Mouse (Mus musculus): ENCODE results near the gene Brms1. TPM values are rescaled to one million over a fixed set of nuclear protein-coding genes. Genes with fewer than 3 reads are reported as not detected.

Gene Brms1
- polyA plus RNA-seq, 1 experiment from 2014 or later, result 23.0 TPM

DNA sequence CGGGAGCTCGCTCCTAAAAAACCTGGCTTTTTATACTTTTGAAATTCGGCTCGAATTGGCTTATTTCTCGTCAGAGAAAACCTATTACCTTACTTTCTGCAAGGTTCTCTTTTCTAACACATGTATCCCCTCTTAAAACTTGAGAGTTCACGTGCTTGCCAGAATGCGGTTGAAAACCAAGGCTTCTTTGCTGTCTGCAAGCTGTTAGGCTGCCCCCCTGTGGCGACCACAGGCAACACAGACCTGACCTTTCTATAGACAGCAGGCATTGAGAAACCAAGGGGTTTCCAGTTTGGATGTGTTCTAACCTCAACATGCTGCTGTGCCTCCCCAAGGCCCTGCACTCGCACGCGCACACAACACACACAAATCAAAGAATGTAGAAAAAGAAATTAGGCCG lies 24.4 kb upstream of the Brms1 start:
- ATAC-seq (replicated peaks; ENCODE audit: insufficient number of reproducible peaks, insufficient read depth, low FRiP score, low read depth), result 0 out of 2 replicates have a peak, but pooled peaks have one; percentile 28
- WGBS, result 19% methylated on average over 12 of the region's 12 CpGs
- no peaks in the 10 kb centered on the region for H3K9me3 ChIP-seq (replicated peaks)
- peak overlapping the region; percentile 94 for H3K27ac ChIP-seq
- no peaks in the 10 kb centered on the region for H3K36me3 ChIP-seq
- 0 out of 2 replicates have a peak overlapping the region, but pooled peaks have one; percentile 22 for H3K9ac ChIP-seq
- H3K4me1 ChIP-seq (replicated peaks), result peaks cover 20% of the 10 kb centered on the region
- H3K4me3 ChIP-seq, result no peak overlapping the region
- no peaks in the 10 kb centered on the region for H3K27me3 ChIP-seq
- H3K4me2 ChIP-seq, result peak overlapping the region; percentile 45

- Histone ChIP-seq H3K9ac (no peak overlapping the region), H3K4me1 (replicated peaks) (peaks cover 20% of the 10 kb centered on the region), H3K27ac (no peak overlapping the region), H3K4me2 (no peak overlapping the region), H3K36me3 (no peaks in the 10 kb centered on the region), H3K4me3 (no peak overlapping the region), H3K27me3 (no peaks in the 10 kb centered on the region), H3K9me3 (replicated peaks) (no peaks in the 10 kb centered on the region)
- WGBS, result 67% methylated on average over 4 of the region's 4 CpGs
- ATAC-seq (replicated peaks; ENCODE audit: insufficient number of reproducible peaks, insufficient read depth, low FRiP score, low read depth), result no peak
These were observed 23.5 kb upstream of the Brms1 start for GRCm38 (mm10) chr19:5017611-5018010.

GRCm38 (mm10) chr19:5018191-5018590 lies 23.0 kb upstream of the Brms1 start:
- no peaks in the 10 kb centered on the region for H3K27me3 ChIP-seq
- no peak overlapping the region for H3K4me2 ChIP-seq
- no peaks in the 10 kb centered on the region for H3K9me3 ChIP-seq (replicated peaks)
- H3K4me3 ChIP-seq, result no peak overlapping the region
- no peak overlapping the region for H3K27ac ChIP-seq
- WGBS, result 79% methylated on average over 3 of the region's 3 CpGs
- H3K4me1 ChIP-seq (replicated peaks), result peaks cover 22% of the 10 kb centered on the region
- no peak for ATAC-seq (replicated peaks; ENCODE audit: insufficient number of reproducible peaks, insufficient read depth, low FRiP score, low read depth)
- H3K9ac ChIP-seq, result no peak overlapping the region
- H3K36me3 ChIP-seq, result no peaks in the 10 kb centered on the region

DNA sequence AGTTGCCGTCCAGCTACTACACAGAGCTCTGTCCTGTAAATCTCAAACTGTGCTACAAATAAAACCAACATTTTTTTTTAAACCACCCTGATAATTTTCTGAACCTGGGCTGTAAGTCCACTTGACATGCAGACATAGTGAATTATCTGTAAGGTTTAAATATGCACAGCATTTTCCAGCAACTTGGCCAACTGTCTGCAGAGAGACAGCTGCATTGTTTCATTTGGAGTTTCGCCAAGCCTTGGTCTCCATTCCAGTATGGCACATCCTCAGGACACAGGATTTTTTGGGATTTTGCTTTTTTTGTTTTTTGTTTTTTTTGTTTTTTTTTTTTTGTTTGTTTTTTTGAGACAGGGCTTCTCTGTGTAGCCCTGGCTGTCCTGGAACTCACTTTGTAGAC lies 19.7 kb upstream of the Brms1 start:
- WGBS, result 77% methylated on average over 2 of the region's 2 CpGs
- Histone ChIP-seq H3K27me3 (no peaks in the 10 kb centered on the region), H3K27ac (no peak overlapping the region), H3K4me1 (replicated peaks) (peaks cover 15% of the 10 kb centered on the region), H3K36me3 (no peaks in the 10 kb centered on the region), H3K9me3 (replicated peaks) (no peaks in the 10 kb centered on the region), H3K4me2 (no peak overlapping the region), H3K9ac (no peak overlapping the region), H3K4me3 (no peak overlapping the region)
- ATAC-seq (replicated peaks; ENCODE audit: insufficient number of reproducible peaks, insufficient read depth, low FRiP score, low read depth), result no peak

DNA sequence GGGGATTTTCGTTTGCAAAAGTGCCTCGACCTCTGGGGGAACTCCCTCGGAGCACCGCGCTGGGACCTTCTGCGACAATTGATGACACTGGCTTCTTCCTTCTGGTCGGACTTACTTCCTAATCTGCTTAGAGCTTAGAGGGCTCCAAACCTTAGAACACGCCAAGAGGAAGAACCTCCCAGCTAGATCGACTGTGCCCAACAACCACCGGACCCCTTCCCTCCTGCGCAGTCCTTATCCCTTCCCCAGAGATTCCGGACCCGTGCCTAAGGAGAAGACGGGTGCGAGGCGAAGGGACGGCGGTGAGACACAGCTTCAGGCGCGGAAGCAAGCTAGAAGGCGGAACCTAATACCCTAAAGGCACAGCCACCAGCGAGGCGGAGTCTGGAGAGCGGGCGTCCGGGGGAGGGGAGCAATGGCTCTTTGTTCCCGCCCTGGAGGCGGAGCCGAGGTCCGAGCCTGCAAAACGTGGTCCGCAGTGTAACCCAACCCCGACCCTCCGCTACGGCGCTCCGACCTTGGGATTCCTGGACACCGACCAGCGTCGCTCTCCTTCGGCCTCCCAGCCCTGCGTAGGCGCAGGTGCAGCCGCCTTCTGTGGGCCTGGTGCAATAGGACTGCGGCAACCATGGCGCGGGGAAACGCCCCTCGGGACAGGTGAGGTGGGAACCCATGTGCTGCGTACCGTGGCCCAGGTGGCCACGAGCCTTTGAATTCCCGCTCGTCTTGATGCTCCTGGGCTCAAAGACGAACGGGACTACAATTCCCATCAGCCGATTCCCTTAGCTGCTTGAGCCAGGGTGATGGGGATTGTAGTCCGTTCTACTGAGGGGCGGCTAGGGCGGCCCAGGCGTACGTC lies 17.3 kb upstream of the Brms1 start, which contains the start of gene Slc29a2:
Gene Slc29a2, plus strand, starts transcription at position 240 of the 859 bp plus-strand sequence.
- ATAC-seq (replicated peaks; ENCODE audit: insufficient number of reproducible peaks, insufficient read depth, low FRiP score, low read depth), result peak; percentile 95
- Histone ChIP-seq H3K4me1 (replicated peaks) (peaks cover 9% of the 10 kb centered on the region), H3K9ac (peak within 1 kb of the TSS; percentile 73), H3K4me2 (peak within 1 kb of the TSS; percentile 90), H3K27ac (peak within 1 kb of the TSS; percentile 94), H3K4me3 (peak within 1 kb of the TSS; percentile 72), H3K9me3 (replicated peaks) (no peaks in the 10 kb centered on the region), H3K27me3 (no peaks in the 10 kb centered on the region), H3K36me3 (peaks cover 22% of the 10 kb centered on the region)
- WGBS, result under 1% methylated on average over 62 of the region's 62 CpGs

- H3K36me3 ChIP-seq, result peaks cover 44% of the 10 kb centered on the region
- no peak for ATAC-seq (replicated peaks; ENCODE audit: insufficient number of reproducible peaks, insufficient read depth, low FRiP score, low read depth)
- H3K4me1 ChIP-seq (replicated peaks), result peaks cover 9% of the 10 kb centered on the region
- no peak overlapping the region for H3K4me3 ChIP-seq
- H3K9me3 ChIP-seq (replicated peaks), result no peaks in the 10 kb centered on the region
- H3K27me3 ChIP-seq, result no peaks in the 10 kb centered on the region
- H3K4me2 ChIP-seq, result no peak overlapping the region
- WGBS, result 85% methylated on average over 8 of the region's 8 CpGs
- no peak overlapping the region for H3K27ac ChIP-seq
- no peak overlapping the region for H3K9ac ChIP-seq
These were observed 15.0 kb upstream of the Brms1 start for GRCm38 (mm10) chr19:5026111-5026510.

GRCm38 (mm10) chr19:5032686-5033085 lies 8.5 kb upstream of the Brms1 start:
- Histone ChIP-seq H3K9me3 (replicated peaks) (no peaks in the 10 kb centered on the region), H3K4me2 (no peak overlapping the region), H3K9ac (no peak overlapping the region), H3K4me1 (replicated peaks) (peaks cover 2% of the 10 kb centered on the region), H3K4me3 (no peak overlapping the region), H3K36me3 (peaks cover 36% of the 10 kb centered on the region; the same call in 1 of the 2 replicates), H3K27ac (no peak overlapping the region), H3K27me3 (no peaks in the 10 kb centered on the region)
- 72% methylated on average over 3 of the region's 3 CpGs for WGBS
- no peak for ATAC-seq (replicated peaks; ENCODE audit: insufficient number of reproducible peaks, insufficient read depth, low FRiP score, low read depth)

DNA sequence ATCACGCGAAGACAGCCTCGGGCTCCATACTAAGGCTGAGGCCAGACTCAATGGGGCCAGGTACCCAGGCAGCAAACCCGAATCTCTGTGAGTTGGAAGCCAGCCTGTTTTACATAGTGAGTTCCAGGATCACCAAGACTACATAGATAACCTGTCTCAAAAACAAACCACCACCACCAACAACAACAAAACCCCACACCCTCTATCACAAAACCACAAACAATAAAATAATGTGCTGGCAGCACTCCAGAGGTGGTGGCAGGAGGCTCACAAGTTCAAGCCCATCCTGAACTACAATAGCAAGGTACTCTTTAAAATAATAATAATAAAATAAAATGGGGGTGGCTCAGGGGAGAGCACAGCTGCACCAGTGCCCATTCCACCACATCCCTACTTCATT lies 4.6 kb upstream of the Brms1 start:
- Histone ChIP-seq H3K27me3 (no peaks in the 10 kb centered on the region), H3K9ac (no peak overlapping the region), H3K36me3 (0 out of 2 replicates have a peak, but pooled peaks cover under 1% of the 10 kb centered on the region), H3K27ac (no peak overlapping the region), H3K4me3 (no peak overlapping the region), H3K4me1 (replicated peaks) (peaks cover 29% of the 10 kb centered on the region), H3K4me2 (no peak overlapping the region), H3K9me3 (replicated peaks) (no peaks in the 10 kb centered on the region)
- ATAC-seq (replicated peaks; ENCODE audit: insufficient number of reproducible peaks, insufficient read depth, low FRiP score, low read depth), result no peak
- 79% methylated on average over 4 of the region's 4 CpGs for WGBS

DNA sequence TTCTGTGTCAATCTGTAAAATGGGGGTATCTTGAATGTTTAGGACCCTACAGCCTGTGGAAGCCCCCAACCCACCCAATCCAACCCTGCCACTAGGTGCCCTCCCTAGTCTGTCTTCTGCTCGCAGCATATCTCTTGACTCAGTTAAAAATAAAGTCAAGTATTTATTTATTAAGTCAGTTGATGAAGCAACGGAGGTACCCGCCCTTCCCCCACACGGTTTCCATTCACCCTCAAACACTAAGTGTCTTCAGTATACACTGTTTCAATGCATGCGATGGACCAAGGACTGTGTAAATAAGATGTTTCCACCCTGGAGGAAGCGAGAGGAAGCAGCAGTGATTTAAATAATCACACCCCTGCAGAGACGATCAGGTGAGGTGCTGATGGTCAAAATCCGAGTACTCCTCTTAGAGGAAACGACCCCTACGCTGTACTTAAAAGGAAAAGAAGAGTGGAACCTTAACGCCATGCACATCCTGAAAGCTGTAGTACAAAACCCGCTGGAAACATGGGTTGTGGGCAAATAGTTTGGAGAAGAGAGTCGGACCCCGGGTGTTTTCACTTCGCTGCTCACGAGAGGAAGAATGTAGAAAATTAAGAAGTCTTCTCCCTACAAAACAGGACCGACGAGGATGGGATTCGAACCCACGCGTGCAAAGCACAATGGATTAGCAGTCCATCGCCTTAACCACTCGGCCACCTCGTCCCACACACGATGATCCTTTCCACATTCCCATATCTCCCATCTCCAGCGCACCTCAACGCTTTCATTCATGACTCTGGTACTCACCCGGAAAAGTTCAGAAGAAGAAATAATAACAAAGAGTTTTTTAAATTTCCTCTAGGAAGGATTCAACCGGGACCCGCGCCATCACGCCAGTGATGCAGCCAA lies 3.2 kb upstream of the Brms1 start:
- 3% methylated on average over 32 of the region's 32 CpGs for WGBS
- Histone ChIP-seq H3K9me3 (replicated peaks) (no peaks in the 10 kb centered on the region), H3K4me1 (replicated peaks) (peaks cover 36% of the 10 kb centered on the region), H3K4me3 (peak overlapping the region; percentile 84), H3K36me3 (no peaks in the 10 kb centered on the region), H3K4me2 (peak overlapping the region; percentile 98), H3K27ac (peak overlapping the region; percentile 77), H3K27me3 (no peaks in the 10 kb centered on the region), H3K9ac (peak overlapping the region; percentile 94)
- ATAC-seq (replicated peaks; ENCODE audit: insufficient number of reproducible peaks, insufficient read depth, low FRiP score, low read depth), result peak; percentile 24; the same call in 1 of the 2 replicates

DNA sequence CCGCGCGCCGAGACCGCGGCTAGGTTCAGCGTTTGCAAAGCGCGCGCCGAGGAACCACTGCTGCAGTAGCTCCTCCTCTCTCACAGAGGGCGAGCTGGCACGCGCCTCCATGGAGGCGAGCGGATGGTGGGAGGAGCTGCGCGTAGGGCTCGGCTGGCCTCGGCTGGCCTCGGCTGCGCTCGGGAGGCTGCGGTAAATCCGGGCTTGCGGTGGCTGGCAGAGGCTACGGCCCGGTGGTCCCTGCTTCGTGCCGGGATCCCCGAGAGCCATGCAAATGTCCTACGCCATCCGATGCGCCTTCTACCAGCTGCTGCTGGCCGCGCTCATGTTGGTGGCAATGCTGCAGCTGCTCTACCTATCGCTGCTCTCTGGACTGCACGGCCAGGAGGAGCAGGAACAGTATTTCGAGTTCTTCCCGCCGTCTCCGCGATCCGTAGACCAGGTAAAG lies 2.4 kb upstream of the Brms1 start, which contains the start of the genes B4gat1 and AC124502.3:
Gene B4gat1, plus strand, starts transcription at position 118 of the 448 bp plus-strand sequence.
Gene AC124502.3, plus strand, starts transcription at position 183 of the 448 bp plus-strand sequence.
- no peaks in the 10 kb centered on the region for H3K9me3 ChIP-seq (replicated peaks)
- H3K9ac ChIP-seq, result peak within 1 kb of the TSS; percentile 94
- peak within 1 kb of the TSS; percentile 77 for H3K27ac ChIP-seq
- H3K36me3 ChIP-seq, result no peaks in the 10 kb centered on the region
- peak within 1 kb of the TSS; percentile 84 for H3K4me3 ChIP-seq
- WGBS, result under 1% methylated on average over 42 of the region's 44 CpGs
- ATAC-seq (replicated peaks; ENCODE audit: insufficient number of reproducible peaks, insufficient read depth, low FRiP score, low read depth), result peak; percentile 90
- peaks cover 36% of the 10 kb centered on the region for H3K4me1 ChIP-seq (replicated peaks)
- H3K4me2 ChIP-seq, result peak within 1 kb of the TSS; percentile 98
- no peaks in the 10 kb centered on the region for H3K27me3 ChIP-seq
